Mouse (Mus musculus) left cerebral cortex, adult 11 months (tissue): ENCODE data around the gene Ccdc169.
"Not testable (repeated sequence)": the region's sequence is repeated elsewhere in the genome, so short reads cannot be mapped to it uniquely, and the experiment has no call there.

Experiments
- DNase-seq: peaks from one replicate; pipeline ENCODE4 v3.0.0; 2022; ENCODE audit warnings: low spot score

Gene Ccdc169

DNA sequence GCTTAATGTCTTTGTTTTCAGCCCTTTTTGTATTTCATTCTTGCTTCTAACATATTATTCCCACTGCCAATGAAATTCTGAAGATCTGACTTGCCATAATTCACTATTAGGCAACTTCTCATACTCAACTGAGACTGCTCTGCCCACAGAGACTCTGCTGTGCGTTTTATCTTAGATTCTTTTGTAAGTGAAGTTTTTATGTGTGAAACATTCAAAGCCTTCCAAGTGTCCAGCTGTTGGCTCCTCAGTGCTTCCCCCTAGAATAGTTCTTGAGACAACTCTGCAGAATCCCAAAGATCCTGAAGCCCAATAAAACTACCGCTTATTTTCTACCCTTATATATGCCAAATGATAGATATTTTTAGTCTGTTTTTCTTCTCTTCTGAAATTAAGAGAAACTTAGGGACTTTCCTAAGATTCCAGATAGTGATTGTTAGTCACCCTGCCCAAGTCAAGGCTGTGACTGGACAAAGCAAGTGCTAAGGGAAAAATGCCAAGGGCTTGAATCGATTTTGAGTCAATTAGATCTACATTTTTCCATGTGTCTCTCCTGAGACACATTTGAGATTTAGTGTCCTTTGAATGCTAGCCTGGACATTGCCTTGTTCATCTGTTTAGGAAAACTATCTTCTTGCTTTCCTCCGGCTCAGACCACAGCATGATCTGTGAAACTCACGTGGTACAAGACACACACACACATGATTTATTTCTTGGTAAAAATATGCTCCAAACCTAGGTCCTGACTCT is 58.6 kb downstream of the Ccdc169 start:
- DNase-seq: no peak

DNA sequence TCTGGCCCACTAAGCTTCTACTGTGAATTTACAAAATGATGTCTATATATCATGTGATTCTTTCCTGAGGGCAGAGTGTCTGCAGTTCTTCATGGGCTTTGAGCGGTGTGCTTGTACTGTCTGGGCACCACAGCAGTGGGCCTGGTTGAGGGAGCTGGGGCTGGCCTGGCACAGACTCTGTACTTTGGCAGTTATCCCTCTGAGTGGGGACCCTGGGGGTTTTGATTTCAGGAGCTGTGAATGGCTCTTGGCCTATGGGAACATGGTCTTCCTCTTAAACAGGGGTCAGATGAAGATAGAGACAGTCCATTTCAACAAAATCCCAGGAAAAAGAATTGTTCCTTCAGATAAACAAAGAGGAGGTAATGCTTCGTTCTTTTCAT is 59.2 kb downstream of the Ccdc169 start:
- DNase-seq: no peak

DNA sequence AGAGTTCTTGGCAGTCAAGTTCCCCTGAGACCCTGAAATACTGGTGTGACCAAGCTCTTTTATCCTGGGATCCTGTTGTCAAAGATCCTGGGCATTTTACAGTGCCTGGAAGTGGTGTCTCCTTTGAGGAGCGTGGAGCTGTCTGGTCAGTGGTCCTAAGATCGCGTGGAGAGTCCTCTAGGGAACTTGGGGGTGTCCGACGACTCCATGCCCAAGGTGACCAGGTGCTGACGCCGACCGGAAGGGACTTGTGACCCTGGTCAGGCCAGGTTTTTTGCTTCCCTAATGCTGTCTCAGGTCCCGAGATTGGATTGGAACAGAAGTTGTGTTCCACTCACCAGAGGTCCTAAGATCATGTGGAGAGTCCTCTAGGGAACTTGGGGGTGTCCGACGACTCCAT is 66.5 kb downstream of the Ccdc169 start:
- DNase-seq: not testable (repeated sequence)

DNA sequence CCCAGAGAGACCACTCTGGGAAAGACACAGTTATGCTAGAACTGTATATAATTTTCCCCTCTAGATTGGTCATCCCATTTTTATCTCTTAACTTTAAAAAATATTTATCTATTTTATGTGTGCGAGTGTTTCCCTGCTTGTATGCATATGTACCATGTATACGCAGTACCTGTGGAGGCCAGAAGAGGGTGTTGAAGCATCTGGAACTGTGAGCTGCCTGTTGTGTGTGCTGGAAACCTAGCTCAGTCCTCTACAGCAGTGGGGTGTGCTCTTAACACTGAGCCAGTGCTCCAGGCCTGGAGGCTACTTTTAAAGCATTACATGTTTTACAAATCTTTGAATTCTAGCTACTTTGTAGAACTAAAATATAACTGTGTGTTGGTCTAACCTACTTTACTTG is 69.3 kb downstream of the Ccdc169 start:
- no peak for DNase-seq

DNA sequence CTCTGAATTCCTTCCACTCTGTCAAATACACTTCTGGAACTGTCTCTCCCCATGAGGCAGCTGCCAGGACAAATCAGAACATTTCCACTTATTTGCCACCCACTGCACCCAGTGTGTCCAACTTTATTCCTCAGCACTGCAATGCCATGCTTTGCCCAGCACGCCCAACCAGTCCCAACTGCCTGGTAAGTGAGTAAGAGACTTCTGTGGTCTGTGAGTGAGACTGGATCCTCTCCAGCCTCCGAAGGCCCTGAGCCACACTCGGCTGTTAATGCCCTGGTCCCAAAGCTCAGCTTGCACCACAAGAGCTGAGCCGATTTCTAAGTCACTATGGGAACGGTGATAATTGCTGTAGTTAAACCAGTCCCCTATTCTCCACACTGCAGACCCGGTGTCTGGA is 70.5 kb downstream of the Ccdc169 start:
- DNase-seq: no peak

DNA sequence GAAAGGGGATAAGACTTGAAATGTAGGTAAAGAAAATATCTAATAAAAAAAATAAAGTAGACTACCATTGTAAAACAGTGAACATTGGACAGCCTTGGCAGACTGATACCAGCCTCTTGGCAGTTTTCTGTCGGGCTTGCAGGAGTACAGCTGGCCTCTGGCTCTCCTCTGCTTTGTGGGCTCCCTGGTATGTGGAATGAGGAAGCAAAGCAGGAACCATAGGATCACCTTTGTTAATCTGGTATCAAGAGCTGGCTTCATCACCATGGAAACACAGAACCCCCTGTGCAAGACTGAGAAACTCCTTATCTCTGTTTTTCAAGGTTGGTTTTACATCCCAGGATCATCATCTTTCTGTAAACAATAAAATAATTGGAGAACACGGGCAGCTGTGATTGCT is 75.1 kb downstream of the Ccdc169 start:
- no peak for DNase-seq

DNA sequence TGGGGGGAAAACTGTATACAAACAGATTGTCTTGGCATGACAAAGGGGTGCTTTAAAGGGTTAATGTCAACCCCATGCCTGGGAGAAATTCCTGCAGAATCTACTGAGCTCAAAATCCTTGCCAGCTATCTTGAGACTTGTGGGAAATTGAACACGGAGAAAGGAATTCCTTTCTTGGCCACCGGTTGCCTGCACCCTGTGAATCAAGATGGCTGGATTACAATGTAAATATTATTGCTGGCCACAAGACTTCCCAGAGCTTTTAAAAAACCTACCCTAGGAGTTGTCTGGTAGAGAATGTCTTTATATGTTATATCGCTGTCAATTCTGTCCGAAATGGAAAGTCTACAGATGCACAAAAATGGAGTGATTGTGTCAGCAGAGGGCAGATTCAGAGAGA is 76.6 kb downstream of the Ccdc169 start:
- DNase-seq: no peak

DNA sequence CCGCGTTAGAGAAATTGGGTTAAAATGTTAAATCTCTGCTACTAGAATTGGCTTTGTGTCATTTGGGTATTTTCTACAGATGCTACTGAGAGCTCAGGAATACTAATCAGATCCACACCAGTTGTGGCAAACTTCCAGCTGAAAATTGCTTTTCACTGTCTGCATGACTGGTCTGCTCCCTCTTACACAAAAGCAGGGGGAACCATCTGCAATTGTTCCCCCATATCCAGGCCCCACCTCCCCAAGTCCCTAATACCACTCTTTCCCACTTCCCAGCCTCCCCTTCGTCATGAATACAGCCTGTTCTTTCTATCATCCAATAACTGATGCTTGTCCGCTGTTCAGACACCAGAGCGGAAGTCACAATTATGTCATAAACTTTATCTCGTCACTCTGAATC is 77.3 kb downstream of the Ccdc169 start:
- DNase-seq: no peak

DNA sequence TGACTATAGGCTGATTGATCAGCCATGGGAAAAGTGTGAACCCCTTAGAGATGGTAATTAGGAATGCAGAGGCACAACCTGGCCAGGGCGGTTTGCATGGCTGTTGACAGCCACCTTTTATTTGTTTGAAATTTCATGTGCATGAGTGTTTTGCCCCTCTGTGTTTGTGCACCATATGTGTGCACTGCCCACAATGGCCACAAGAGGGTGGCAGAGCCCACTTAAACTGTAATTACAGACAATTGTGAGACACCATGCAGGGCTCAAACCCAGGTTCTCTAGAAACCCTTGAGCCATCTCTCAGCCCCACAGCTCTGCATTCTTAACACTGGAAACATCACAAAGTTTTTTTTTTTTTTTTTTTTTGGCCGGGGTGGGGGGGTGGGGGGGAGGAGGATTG is 85.4 kb downstream of the Ccdc169 start:
- DNase-seq: no peak
